Mouse (Mus musculus): Measurements from ENCODE around the gene Atxn1. TPM values are rescaled to one million over a fixed set of nuclear protein-coding genes. Genes with fewer than 3 reads are reported as not detected.

Atxn1 gene
- polyA plus RNA-seq, 1 experiment from 2014 or later = 10.4 TPM

DNA sequence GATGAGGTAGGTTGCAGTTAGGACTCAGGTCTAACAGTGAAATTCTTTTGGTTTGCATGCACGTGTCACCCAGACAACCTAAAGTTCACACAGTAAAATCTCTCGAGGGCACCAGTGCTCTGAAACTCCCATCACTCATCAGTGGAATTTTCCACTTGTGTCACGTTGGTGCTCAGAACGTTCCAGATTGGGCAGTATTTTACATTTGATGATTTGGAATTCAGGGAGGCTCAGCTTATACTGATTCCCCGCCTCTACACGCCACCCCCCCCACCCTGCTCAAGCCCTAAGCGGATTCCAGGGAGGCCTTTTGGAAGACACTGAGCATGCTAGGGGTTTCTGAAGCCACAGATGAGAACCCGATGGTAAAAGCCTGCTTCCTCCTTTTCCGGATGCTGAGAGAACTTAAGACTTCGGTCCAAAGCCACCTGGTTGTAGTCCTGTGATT is 81.0 kb downstream of the Atxn1 start:
- Histone ChIP-seq H3K36me3 (ENCODE audit: control insufficient read depth, insufficient read depth, low read length) (no peaks in the 10 kb centered on the region), H3K27me3 (ENCODE audit: control insufficient read depth, insufficient read depth, low read depth, low read length) (no peaks in the 10 kb centered on the region), H3K4me2 (ENCODE audit: low read length) (no peak overlapping the region), H3K9ac (ENCODE audit: low read depth, low read length) (no peak overlapping the region), H3K9me3 (replicated peaks; ENCODE audit: control insufficient read depth, low read length, poor library complexity, severe bottlenecking) (no peaks in the 10 kb centered on the region), H3K27ac (ENCODE audit: low read length) (no peak overlapping the region), H3K4me3 (ENCODE audit: low read depth, low read length) (no peak overlapping the region), H3K4me1 (ENCODE audit: control insufficient read depth, insufficient read depth, low read length) (peaks cover 7% of the 10 kb centered on the region; the same call in 1 of the 2 replicates)
- no peak for ATAC-seq
- WGBS = 83% methylated on average over 10 of the region's 10 CpGs

- no peak overlapping the region for H3K4me3 ChIP-seq (ENCODE audit: low read depth, low read length)
- H3K4me2 ChIP-seq (ENCODE audit: low read length) = no peak overlapping the region
- no peaks in the 10 kb centered on the region for H3K27me3 ChIP-seq (ENCODE audit: control insufficient read depth, insufficient read depth, low read depth, low read length)
- no peak for ATAC-seq
- H3K9ac ChIP-seq (ENCODE audit: low read depth, low read length) = no peak overlapping the region
- WGBS = 29% methylated on average over 3 of the region's 3 CpGs
- no peaks in the 10 kb centered on the region for H3K9me3 ChIP-seq (replicated peaks; ENCODE audit: control insufficient read depth, low read length, poor library complexity, severe bottlenecking)
- H3K36me3 ChIP-seq (ENCODE audit: control insufficient read depth, insufficient read depth, low read length) = no peaks in the 10 kb centered on the region
- H3K4me1 ChIP-seq (ENCODE audit: control insufficient read depth, insufficient read depth, low read length) = peaks cover 7% of the 10 kb centered on the region; the same call in 1 of the 2 replicates
- H3K27ac ChIP-seq (ENCODE audit: low read length) = no peak overlapping the region
Measured at GRCm38 (mm10) chr13:45882976-45883440, 81.8 kb downstream of the Atxn1 start.

GRCm38 (mm10) chr13:45880543-45880845 is 84.3 kb downstream of the Atxn1 start:
- Histone ChIP-seq H3K4me3 (ENCODE audit: low read depth, low read length) (no peak overlapping the region), H3K27ac (ENCODE audit: low read length) (no peak overlapping the region), H3K4me1 (ENCODE audit: control insufficient read depth, insufficient read depth, low read length) (peaks cover 7% of the 10 kb centered on the region; the same call in 1 of the 2 replicates), H3K27me3 (ENCODE audit: control insufficient read depth, insufficient read depth, low read depth, low read length) (no peaks in the 10 kb centered on the region), H3K9ac (ENCODE audit: low read depth, low read length) (no peak overlapping the region), H3K36me3 (ENCODE audit: control insufficient read depth, insufficient read depth, low read length) (no peaks in the 10 kb centered on the region), H3K4me2 (ENCODE audit: low read length) (no peak overlapping the region), H3K9me3 (replicated peaks; ENCODE audit: control insufficient read depth, low read length, poor library complexity, severe bottlenecking) (no peaks in the 10 kb centered on the region)
- 54% methylated on average over 5 of the region's 5 CpGs for WGBS
- no peak for ATAC-seq

GRCm38 (mm10) chr13:45879746-45880542 is 84.9 kb downstream of the Atxn1 start:
- no peak overlapping the region for H3K27ac ChIP-seq (ENCODE audit: low read length)
- ATAC-seq = 0 out of 2 replicates have a peak, but pooled peaks have one; percentile 21
- H3K36me3 ChIP-seq (ENCODE audit: control insufficient read depth, insufficient read depth, low read length) = no peaks in the 10 kb centered on the region
- no peaks in the 10 kb centered on the region for H3K27me3 ChIP-seq (ENCODE audit: control insufficient read depth, insufficient read depth, low read depth, low read length)
- no peaks in the 10 kb centered on the region for H3K9me3 ChIP-seq (replicated peaks; ENCODE audit: control insufficient read depth, low read length, poor library complexity, severe bottlenecking)
- H3K4me2 ChIP-seq (ENCODE audit: low read length) = no peak overlapping the region
- H3K9ac ChIP-seq (ENCODE audit: low read depth, low read length) = no peak overlapping the region
- peaks cover 7% of the 10 kb centered on the region; the same call in 1 of the 2 replicates for H3K4me1 ChIP-seq (ENCODE audit: control insufficient read depth, insufficient read depth, low read length)
- 35% methylated on average over 13 of the region's 14 CpGs for WGBS
- no peak overlapping the region for H3K4me3 ChIP-seq (ENCODE audit: low read depth, low read length)

DNA sequence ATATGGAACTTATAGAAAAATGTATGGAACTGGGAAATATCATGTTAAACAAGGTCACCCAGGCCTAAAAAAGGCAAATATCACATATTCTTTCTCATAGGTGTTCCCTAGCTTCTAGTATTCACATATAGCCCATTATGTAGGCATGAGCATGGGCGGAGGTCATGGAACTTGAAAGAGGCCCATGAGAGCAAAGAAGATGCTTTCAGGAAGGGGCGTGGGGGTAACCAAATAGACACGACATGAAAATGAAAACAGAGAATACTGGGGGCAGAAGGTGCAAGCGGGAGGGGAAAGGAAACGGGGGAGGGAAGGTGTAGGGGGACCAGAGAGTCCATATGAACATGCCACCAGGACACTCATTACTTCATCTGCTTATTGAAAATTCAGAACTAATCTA is 87.9 kb downstream of the Atxn1 start:
- Histone ChIP-seq H3K9me3 (replicated peaks; ENCODE audit: control insufficient read depth, low read length, poor library complexity, severe bottlenecking) (no peaks in the 10 kb centered on the region), H3K27me3 (ENCODE audit: control insufficient read depth, insufficient read depth, low read depth, low read length) (no peaks in the 10 kb centered on the region), H3K4me3 (ENCODE audit: low read depth, low read length) (no peak overlapping the region), H3K36me3 (ENCODE audit: control insufficient read depth, insufficient read depth, low read length) (no peaks in the 10 kb centered on the region), H3K4me1 (ENCODE audit: control insufficient read depth, insufficient read depth, low read length) (peaks cover 7% of the 10 kb centered on the region; the same call in 1 of the 2 replicates), H3K9ac (ENCODE audit: low read depth, low read length) (no peak overlapping the region), H3K27ac (ENCODE audit: low read length) (no peak overlapping the region), H3K4me2 (ENCODE audit: low read length) (no peak overlapping the region)
- WGBS = 84% methylated on average over 5 of the region's 5 CpGs
- no peak for ATAC-seq

DNA sequence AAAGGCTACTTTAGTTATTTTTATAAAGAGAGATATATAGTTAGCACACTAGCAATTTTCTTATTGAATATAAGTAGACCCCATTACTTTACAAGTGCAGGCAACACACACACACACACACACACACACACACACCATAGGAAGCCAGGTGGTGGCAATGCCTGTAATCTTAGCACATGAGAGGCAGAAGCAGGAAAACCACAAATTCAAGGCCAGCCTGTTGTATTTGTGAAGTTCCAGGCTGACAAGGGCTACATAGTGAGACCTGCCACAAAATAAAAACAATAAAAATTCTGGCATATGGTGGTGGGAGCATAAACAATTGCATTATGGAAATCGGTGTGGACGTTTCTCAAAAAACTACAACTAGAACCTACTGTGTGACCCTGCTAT is 88.4 kb downstream of the Atxn1 start:
- no peak overlapping the region for H3K4me3 ChIP-seq (ENCODE audit: low read depth, low read length)
- WGBS = 90% methylated on average over 2 of the region's 2 CpGs
- no peaks in the 10 kb centered on the region for H3K36me3 ChIP-seq (ENCODE audit: control insufficient read depth, insufficient read depth, low read length)
- H3K27me3 ChIP-seq (ENCODE audit: control insufficient read depth, insufficient read depth, low read depth, low read length) = no peaks in the 10 kb centered on the region
- no peak overlapping the region for H3K4me2 ChIP-seq (ENCODE audit: low read length)
- no peak for ATAC-seq
- no peaks in the 10 kb centered on the region for H3K9me3 ChIP-seq (replicated peaks; ENCODE audit: control insufficient read depth, low read length, poor library complexity, severe bottlenecking)
- peaks cover 7% of the 10 kb centered on the region; the same call in 1 of the 2 replicates for H3K4me1 ChIP-seq (ENCODE audit: control insufficient read depth, insufficient read depth, low read length)
- no peak overlapping the region for H3K27ac ChIP-seq (ENCODE audit: low read length)
- H3K9ac ChIP-seq (ENCODE audit: low read depth, low read length) = no peak overlapping the region

DNA sequence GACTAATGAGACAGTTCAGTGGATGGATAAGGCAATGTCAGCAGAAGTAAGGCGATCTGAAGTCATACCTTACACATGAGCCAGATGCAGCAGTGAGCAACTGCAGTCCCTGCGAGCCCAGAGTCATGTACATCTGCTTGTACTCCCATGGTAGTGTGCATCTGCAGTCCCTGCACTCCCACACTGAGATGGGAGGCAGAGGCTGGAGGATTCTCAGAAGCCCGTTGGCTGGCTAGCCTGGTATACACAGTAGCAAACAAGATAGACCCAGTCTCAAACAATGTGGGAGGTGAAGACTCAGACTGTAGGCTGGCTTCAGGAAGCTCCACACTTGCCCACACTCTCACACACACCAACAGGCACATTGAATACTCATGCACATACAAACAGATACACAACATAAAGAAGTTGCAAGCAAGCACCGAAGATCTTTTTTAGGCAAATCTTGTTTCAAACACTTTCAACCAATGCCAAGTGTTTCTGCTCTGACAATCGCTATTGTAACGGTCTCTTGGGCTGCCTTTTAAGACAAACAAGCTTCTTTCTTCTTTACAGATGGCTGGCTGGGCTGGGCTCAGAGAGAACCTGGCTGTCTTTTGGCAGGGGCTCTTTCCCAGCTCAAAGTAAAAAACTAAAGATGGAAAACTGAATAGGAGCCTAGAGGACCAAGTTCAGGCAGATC is 89.0 kb downstream of the Atxn1 start:
- Histone ChIP-seq H3K9me3 (replicated peaks; ENCODE audit: control insufficient read depth, low read length, poor library complexity, severe bottlenecking) (no peaks in the 10 kb centered on the region), H3K9ac (ENCODE audit: low read depth, low read length) (no peak overlapping the region), H3K4me3 (ENCODE audit: low read depth, low read length) (no peak overlapping the region), H3K27me3 (ENCODE audit: control insufficient read depth, insufficient read depth, low read depth, low read length) (no peaks in the 10 kb centered on the region), H3K36me3 (ENCODE audit: control insufficient read depth, insufficient read depth, low read length) (no peaks in the 10 kb centered on the region), H3K4me2 (ENCODE audit: low read length) (no peak overlapping the region), H3K4me1 (ENCODE audit: control insufficient read depth, insufficient read depth, low read length) (peaks cover 5% of the 10 kb centered on the region; the same call in 1 of the 2 replicates), H3K27ac (ENCODE audit: low read length) (no peak overlapping the region)
- ATAC-seq = no peak
- 58% methylated on average over 6 of the region's 6 CpGs for WGBS

- WGBS = 94% methylated on average over 4 of the region's 4 CpGs
- no peak for ATAC-seq
Measured at GRCm38 (mm10) chr13:45874196-45874595, 90.6 kb downstream of the Atxn1 start.

GRCm38 (mm10) chr13:45872966-45873365 is 91.8 kb downstream of the Atxn1 start:
- no peak overlapping the region for H3K4me3 ChIP-seq (ENCODE audit: low read depth, low read length)
- H3K4me1 ChIP-seq (ENCODE audit: control insufficient read depth, insufficient read depth, low read length) = no peaks in the 10 kb centered on the region
- no peaks in the 10 kb centered on the region for H3K36me3 ChIP-seq (ENCODE audit: control insufficient read depth, insufficient read depth, low read length)
- ATAC-seq = no peak
- no peak overlapping the region for H3K9ac ChIP-seq (ENCODE audit: low read depth, low read length)
- H3K27me3 ChIP-seq (ENCODE audit: control insufficient read depth, insufficient read depth, low read depth, low read length) = no peaks in the 10 kb centered on the region
- no peak overlapping the region for H3K27ac ChIP-seq (ENCODE audit: low read length)
- H3K9me3 ChIP-seq (replicated peaks; ENCODE audit: control insufficient read depth, low read length, poor library complexity, severe bottlenecking) = no peaks in the 10 kb centered on the region
- no peak overlapping the region for H3K4me2 ChIP-seq (ENCODE audit: low read length)
- whole genome bisulfite sequencing = 87% methylated on average over 7 of the region's 7 CpGs

More at GRCm38 (mm10) chr13:45874196-45874595, 90.6 kb downstream of the Atxn1 start:
- no peaks in the 10 kb centered on the region for H3K36me3 ChIP-seq (ENCODE audit: control insufficient read depth, insufficient read depth, low read length)
- H3K4me2 ChIP-seq (ENCODE audit: low read length) = no peak overlapping the region
- H3K4me1 ChIP-seq (ENCODE audit: control insufficient read depth, insufficient read depth, low read length) = no peaks in the 10 kb centered on the region
- no peaks in the 10 kb centered on the region for H3K27me3 ChIP-seq (ENCODE audit: control insufficient read depth, insufficient read depth, low read depth, low read length)
- H3K9ac ChIP-seq (ENCODE audit: low read depth, low read length) = no peak overlapping the region
- no peak overlapping the region for H3K4me3 ChIP-seq (ENCODE audit: low read depth, low read length)
- H3K9me3 ChIP-seq (replicated peaks; ENCODE audit: control insufficient read depth, low read length, poor library complexity, severe bottlenecking) = no peaks in the 10 kb centered on the region
- H3K27ac ChIP-seq (ENCODE audit: low read length) = no peak overlapping the region
